20 mouse cellular contexts compared by ENCODE assay signal in the genomic region with DNA sequence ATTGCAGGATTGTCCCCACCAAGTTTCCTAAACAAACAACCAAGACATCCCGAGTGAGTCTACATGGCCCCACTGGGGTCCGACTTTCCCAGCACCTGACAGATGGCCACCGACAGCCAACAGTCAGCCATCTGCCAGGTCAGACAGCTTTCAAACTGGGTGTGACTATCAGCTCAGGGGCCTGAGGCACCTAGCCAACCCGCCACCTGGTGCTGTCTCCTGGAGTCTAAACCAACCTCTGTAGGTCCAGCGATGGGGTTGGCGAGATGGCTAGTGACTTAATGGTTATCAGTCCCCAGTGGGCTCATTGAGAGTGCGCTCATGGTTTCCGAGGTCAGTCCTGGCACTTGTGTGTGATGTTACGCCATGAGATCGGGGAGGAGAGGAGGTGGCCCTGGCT. TPM values are rescaled to one million over a fixed set of nuclear protein-coding genes. Genes with fewer than 3 reads are reported as not detected.
DNase-seq lines count a peak whose midpoint lies in the region; ATAC-seq and TF ChIP-seq lines count a peak whose summit lies in the region.
"Had no signal": no experiment of that assay in that cellular context is flagged by ENCODE, and none has a peak within 500 bp of the region (broad histone marks: within the 10 kb centered on the region; RNA-seq: fewer than 3 reads in every experiment).

No protein-coding gene starts in this region.

- H3K9me3 ChIP-seq in hindbrain, postnatal 0 days (ENCODE audit: low read length), result no peaks in the 10 kb centered on the region
- no peaks in the 10 kb centered on the region for H3K9me3 ChIP-seq in hindbrain, embryonic 13.5 days
- H3K9me3 ChIP-seq: G1E; heart, embryonic 10.5 days; midbrain, embryonic 10.5 days; stomach, embryonic 15.5 days had no signal

- no peak overlapping the region for H3K9ac ChIP-seq in hindbrain, postnatal 0 days (replicated peaks; ENCODE audit: low read length)
- H3K9ac ChIP-seq in hindbrain, embryonic 13.5 days, result no peak overlapping the region
- H3K9ac ChIP-seq: liver, postnatal 0 days; stomach, embryonic 15.5 days had no signal

- no peak overlapping the region for H3K27ac ChIP-seq in hindbrain, postnatal 0 days
- H3K27ac ChIP-seq in hindbrain, embryonic 13.5 days, result no peak overlapping the region
- H3K27ac ChIP-seq: heart, embryonic 10.5 days; midbrain, embryonic 10.5 days; stomach, embryonic 15.5 days had no signal

- H3K4me1 ChIP-seq in hindbrain, postnatal 0 days (ENCODE audit: insufficient read depth, low read length), result peaks cover 7% of the 10 kb centered on the region; the same call in 1 of the 2 replicates
- H3K4me1 ChIP-seq in hindbrain, embryonic 13.5 days (replicated peaks), result peaks cover 12% of the 10 kb centered on the region

- no peaks in the 10 kb centered on the region for H3K36me3 ChIP-seq in hindbrain, postnatal 0 days (ENCODE audit: insufficient read depth, low read length)
- no peaks in the 10 kb centered on the region for H3K36me3 ChIP-seq in hindbrain, embryonic 13.5 days
- H3K36me3 ChIP-seq: G1E; heart, embryonic 10.5 days; midbrain, embryonic 10.5 days; stomach, embryonic 15.5 days had no signal

- peak; percentile 59 for DNase-seq in hindbrain, postnatal 0 days (ENCODE audit: low spot score)
- peak; percentile 71 for DNase-seq in brain, embryonic 14.5 days (ENCODE audit: low read depth)
- peak; percentile 86 for DNase-seq in cerebellum, adult 11-12 months
- DNase-seq in cerebellum, postnatal 25 days, result peak; percentile 90 to 92
- no peak for DNase-seq in urinary bladder, postnatal 36 days (ENCODE audit: low spot score in 2 of 2)
- no peak for DNase-seq in frontal cortex, adult 2 months (ENCODE audit: extremely low spot score in 1 of 2, low spot score in 1 of 2)
- DNase-seq: gastrocnemius, postnatal 10 days; heart, postnatal 14 days; kidney, adult 9 months; kidney, postnatal 36 days; liver; liver, postnatal 0 days; lung, postnatal 36 days had no signal

- H3K27me3 ChIP-seq in hindbrain, postnatal 0 days (ENCODE audit: insufficient read depth, low read length), result no peaks in the 10 kb centered on the region
- peaks cover 17% of the 10 kb centered on the region for H3K27me3 ChIP-seq in hindbrain, embryonic 13.5 days
- H3K27me3 ChIP-seq: stomach, embryonic 15.5 days had no signal

- WGBS in hindbrain, postnatal 0 days, result 68% methylated on average over 10 of the region's 10 CpGs
- 76% methylated on average over 10 of the region's 10 CpGs for WGBS in hindbrain, embryonic 13.5 days

- peak; percentile 13; the same call in 1 of the 2 replicates for ATAC-seq in hindbrain, postnatal 0 days
- ATAC-seq in hindbrain, embryonic 13.5 days (ENCODE audit: low FRiP score), result no peak
- ATAC-seq: CD4-positive, CD25-positive, alpha-beta regulatory T cell, adult 4 months; liver, postnatal 0 days had no signal

- no peak overlapping the region for H3K4me3 ChIP-seq in hindbrain, postnatal 0 days (ENCODE audit: low read length)
- no peak overlapping the region for H3K4me3 ChIP-seq in hindbrain, embryonic 13.5 days
- H3K4me3 ChIP-seq: heart, embryonic 10.5 days; midbrain, embryonic 10.5 days; myocyte; stomach, embryonic 15.5 days had no signal

- TF ChIP-seq CTCF in hindbrain, postnatal 0 days (IDR thresholded peaks at IDR 0.05; ENCODE audit: low read depth), result no peak
- no peak for TF ChIP-seq CTCF in brain, embryonic 14.5 days (IDR thresholded peaks at IDR 0.05; ENCODE audit: borderline replicate concordance, extremely low read depth, insufficient read depth, insufficient read length)

- H3K4me2 ChIP-seq in hindbrain, postnatal 0 days (ENCODE audit: low read depth, low read length), result no peak overlapping the region
- no peak overlapping the region for H3K4me2 ChIP-seq in hindbrain, embryonic 13.5 days
- H3K4me2 ChIP-seq: stomach, embryonic 15.5 days had no signal

- TF ChIP-seq POLR2A in brain, embryonic 14.5 days (IDR thresholded peaks at IDR 0.05; ENCODE audit: borderline replicate concordance, extremely low read depth, insufficient read depth, insufficient read length, poor library complexity, severe bottlenecking), result no peak

RNA-seq across cellular contexts. Expression of a gene that starts 23.1 kb away (rescaled TPM):
- 24.5 and 26.7 TPM in 2 replicates for total RNA-seq in hindbrain, postnatal 0 days (2014; rRNA removed)
- polyA plus RNA-seq in hindbrain, postnatal 0 days (2015; fragmentation: Nextera tagmentation; extraction: Ambion mirVana), result 5.9 and 6.2 TPM in 2 replicates
- 6.0 and 6.7 TPM in 2 replicates for polyA plus RNA-seq in hindbrain, embryonic 13.5 days (2015; fragmentation: Nextera tagmentation; extraction: Ambion mirVana)
- polyA plus RNA-seq in brain, embryonic 14.5 days (2012; rRNA removed), result 7.7 and 13.2 TPM in 2 replicates
- 13.3 and 15.2 TPM in 2 replicates for polyA plus RNA-seq in frontal cortex, adult 2 months (2012; rRNA removed)

RNA-seq across cellular contexts. Expression of a gene that starts 24.9 kb away (rescaled TPM):
- total RNA-seq in hindbrain, postnatal 0 days (2014; rRNA removed), result 2.3 and 3.2 TPM in 2 replicates
- polyA plus RNA-seq in hindbrain, postnatal 0 days (2015; fragmentation: Nextera tagmentation; extraction: Ambion mirVana), result 1.0 and 1.5 TPM in 2 replicates
- polyA plus RNA-seq in hindbrain, embryonic 13.5 days (2015; fragmentation: Nextera tagmentation; extraction: Ambion mirVana), result 0.73 and 0.75 TPM in 2 replicates
- polyA plus RNA-seq in brain, embryonic 14.5 days (2012; rRNA removed), result 1.3 and 1.4 TPM in 2 replicates
- 3.0 and 4.2 TPM in 2 replicates for polyA plus RNA-seq in frontal cortex, adult 2 months (2012; rRNA removed)
- polyA plus RNA-seq: G1E had no signal

Comparison
In these comparisons a context has a peak if more than half of its experiments do, and no peak if none do; other contexts are left out.
1. DNase-seq: peak in hindbrain, postnatal 0 days (single experiment), brain, embryonic 14.5 days (single experiment), cerebellum, adult 11-12 months (single experiment) and cerebellum, postnatal 25 days (2 of 2); none in urinary bladder, postnatal 36 days (0 of 2) and frontal cortex, adult 2 months (0 of 2).